Mouse (Mus musculus) spleen, adult 2 months (tissue): Measurements from ENCODE around the gene Tspan33.

Experiments used
- CTCF ChIP-seq: fragments of 200-500 bp; IDR thresholded peaks from 2 replicates; pipeline ENCODE4 v1.5.1; 2011; ENCODE audit warnings: mild to moderate bottlenecking, inconsistent platforms; ENCODE audit not compliant: insufficient read depth, insufficient read length, insufficient replicate concordance; ENCODE audit errors: extremely low read depth
- POLR2A ChIP-seq: fragments of 200-500 bp; IDR thresholded peaks from 2 replicates; pipeline ENCODE4 v1.6.1; 2011; ENCODE audit warnings: low read depth, low read length, inconsistent platforms

GRCm38 (mm10) chr6:29658626-29659475 is 35.2 kb upstream of the Tspan33 start:
- no peak for TF ChIP-seq CTCF
- no peak for TF ChIP-seq POLR2A
